Mouse (Mus musculus): ENCODE results near the gene Trpv4. TPM values are rescaled to one million over a fixed set of nuclear protein-coding genes. Genes with fewer than 3 reads are reported as not detected.

Trpv4 gene
- polyA plus RNA-seq, 1 experiment from 2014 or later, result 18.6 TPM

- peak overlapping the region; percentile 95 for H3K4me2 ChIP-seq (replicated peaks; ENCODE audit: low read depth, low read length)
- peaks cover 18% of the 10 kb centered on the region; the same call in 1 of the 2 replicates for H3K4me1 ChIP-seq (ENCODE audit: control insufficient read depth, insufficient read depth, low read length)
- H3K27ac ChIP-seq (ENCODE audit: low read depth, low read length), result no peak overlapping the region
- H3K9me3 ChIP-seq (ENCODE audit: control insufficient read depth, low read length), result no peaks in the 10 kb centered on the region
- H3K4me3 ChIP-seq (ENCODE audit: low read length), result peak overlapping the region; percentile 58
- peaks cover 27% of the 10 kb centered on the region for H3K27me3 ChIP-seq (ENCODE audit: control insufficient read depth, insufficient read depth, low read length)
- 27% methylated on average over 10 of the region's 10 CpGs for WGBS
- no peak for ATAC-seq (ENCODE audit: low FRiP score, low TSS enrichment)
- H3K36me3 ChIP-seq (ENCODE audit: control insufficient read depth, insufficient read depth, low read length), result no peaks in the 10 kb centered on the region
- H3K9ac ChIP-seq (ENCODE audit: low read depth, low read length), result peak overlapping the region; percentile 65
Observed at GRCm38 (mm10) chr5:114657426-114657825, 795 bp downstream of the Trpv4 start.

GRCm38 (mm10) chr5:114656305-114656704, 1.9 kb downstream of the Trpv4 start:
- no peaks in the 10 kb centered on the region for H3K9me3 ChIP-seq (ENCODE audit: control insufficient read depth, low read length)
- 0 out of 2 replicates have a peak overlapping the region, but pooled peaks have one; percentile 42 for H3K27ac ChIP-seq (ENCODE audit: low read depth, low read length)
- peak overlapping the region; percentile 19; the same call in 1 of the 2 replicates for H3K4me2 ChIP-seq (replicated peaks; ENCODE audit: low read depth, low read length)
- peaks cover 27% of the 10 kb centered on the region for H3K27me3 ChIP-seq (ENCODE audit: control insufficient read depth, insufficient read depth, low read length)
- peaks cover 18% of the 10 kb centered on the region; the same call in 1 of the 2 replicates for H3K4me1 ChIP-seq (ENCODE audit: control insufficient read depth, insufficient read depth, low read length)
- no peak for ATAC-seq (ENCODE audit: low FRiP score, low TSS enrichment)
- no peak overlapping the region for H3K4me3 ChIP-seq (ENCODE audit: low read length)
- no peak overlapping the region for H3K9ac ChIP-seq (ENCODE audit: low read depth, low read length)
- no peaks in the 10 kb centered on the region for H3K36me3 ChIP-seq (ENCODE audit: control insufficient read depth, insufficient read depth, low read length)
- 67% methylated on average over 7 of the region's 7 CpGs for WGBS

GRCm38 (mm10) chr5:114655721-114656120, 2.5 kb downstream of the Trpv4 start:
- Histone ChIP-seq H3K4me1 (ENCODE audit: control insufficient read depth, insufficient read depth, low read length) (peaks cover 24% of the 10 kb centered on the region), H3K27ac (ENCODE audit: low read depth, low read length) (no peak overlapping the region), H3K9me3 (ENCODE audit: control insufficient read depth, low read length) (no peaks in the 10 kb centered on the region), H3K4me2 (replicated peaks; ENCODE audit: low read depth, low read length) (no peak overlapping the region), H3K4me3 (ENCODE audit: low read length) (no peak overlapping the region), H3K36me3 (ENCODE audit: control insufficient read depth, insufficient read depth, low read length) (no peaks in the 10 kb centered on the region), H3K27me3 (ENCODE audit: control insufficient read depth, insufficient read depth, low read length) (peaks cover 27% of the 10 kb centered on the region), H3K9ac (ENCODE audit: low read depth, low read length) (no peak overlapping the region)
- 72% methylated on average over 5 of the region's 5 CpGs for WGBS
- ATAC-seq (ENCODE audit: low FRiP score, low TSS enrichment), result no peak

- no peak overlapping the region for H3K4me3 ChIP-seq (ENCODE audit: low read length)
- 65% methylated on average over 12 of the region's 15 CpGs for WGBS
- H3K9ac ChIP-seq (ENCODE audit: low read depth, low read length), result no peak overlapping the region
- no peak for ATAC-seq (ENCODE audit: low FRiP score, low TSS enrichment)
- H3K36me3 ChIP-seq (ENCODE audit: control insufficient read depth, insufficient read depth, low read length), result no peaks in the 10 kb centered on the region
- peaks cover 32% of the 10 kb centered on the region for H3K4me1 ChIP-seq (ENCODE audit: control insufficient read depth, insufficient read depth, low read length)
- no peaks in the 10 kb centered on the region for H3K9me3 ChIP-seq (ENCODE audit: control insufficient read depth, low read length)
- H3K4me2 ChIP-seq (replicated peaks; ENCODE audit: low read depth, low read length), result no peak overlapping the region
- H3K27me3 ChIP-seq (ENCODE audit: control insufficient read depth, insufficient read depth, low read length), result peaks cover 24% of the 10 kb centered on the region
- H3K27ac ChIP-seq (ENCODE audit: low read depth, low read length), result no peak overlapping the region
Observed at GRCm38 (mm10) chr5:114653656-114654437, 4.4 kb downstream of the Trpv4 start.

GRCm38 (mm10) chr5:114651449-114651848, 6.8 kb downstream of the Trpv4 start:
- H3K27me3 ChIP-seq (ENCODE audit: control insufficient read depth, insufficient read depth, low read length), result peaks cover 4% of the 10 kb centered on the region
- 12% methylated on average over 3 of the region's 3 CpGs for whole genome bisulfite sequencing
- peak overlapping the region; percentile 34; the same call in 1 of the 2 replicates for H3K9ac ChIP-seq (ENCODE audit: low read depth, low read length)
- H3K4me1 ChIP-seq (ENCODE audit: control insufficient read depth, insufficient read depth, low read length), result peaks cover 39% of the 10 kb centered on the region
- H3K27ac ChIP-seq (ENCODE audit: low read depth, low read length), result peak overlapping the region; percentile 45; the same call in 1 of the 2 replicates
- no peaks in the 10 kb centered on the region for H3K9me3 ChIP-seq (ENCODE audit: control insufficient read depth, low read length)
- peak overlapping the region; percentile 24; the same call in 1 of the 2 replicates for H3K4me2 ChIP-seq (replicated peaks; ENCODE audit: low read depth, low read length)
- H3K4me3 ChIP-seq (ENCODE audit: low read length), result no peak overlapping the region
- H3K36me3 ChIP-seq (ENCODE audit: control insufficient read depth, insufficient read depth, low read length), result no peaks in the 10 kb centered on the region
- ATAC-seq (ENCODE audit: low FRiP score, low TSS enrichment), result no peak

- H3K4me3 ChIP-seq (ENCODE audit: low read length), result no peak overlapping the region
- peak overlapping the region; percentile 45; the same call in 1 of the 2 replicates for H3K27ac ChIP-seq (ENCODE audit: low read depth, low read length)
- H3K27me3 ChIP-seq (ENCODE audit: control insufficient read depth, insufficient read depth, low read length), result no peaks in the 10 kb centered on the region
- H3K9ac ChIP-seq (ENCODE audit: low read depth, low read length), result peak overlapping the region; percentile 34; the same call in 1 of the 2 replicates
- WGBS, result 26% methylated on average over 14 of the region's 14 CpGs
- H3K36me3 ChIP-seq (ENCODE audit: control insufficient read depth, insufficient read depth, low read length), result no peaks in the 10 kb centered on the region
- H3K9me3 ChIP-seq (ENCODE audit: control insufficient read depth, low read length), result no peaks in the 10 kb centered on the region
- ATAC-seq (ENCODE audit: low FRiP score, low TSS enrichment), result no peak
- H3K4me2 ChIP-seq (replicated peaks; ENCODE audit: low read depth, low read length), result peak overlapping the region; percentile 24; the same call in 1 of the 2 replicates
- H3K4me1 ChIP-seq (ENCODE audit: control insufficient read depth, insufficient read depth, low read length), result peaks cover 35% of the 10 kb centered on the region
Observed at GRCm38 (mm10) chr5:114651002-114651401, 7.2 kb downstream of the Trpv4 start.

GRCm38 (mm10) chr5:114648728-114649311, 9.4 kb downstream of the Trpv4 start:
- Histone ChIP-seq H3K36me3 (ENCODE audit: control insufficient read depth, insufficient read depth, low read length) (no peaks in the 10 kb centered on the region), H3K27me3 (ENCODE audit: control insufficient read depth, insufficient read depth, low read length) (no peaks in the 10 kb centered on the region), H3K4me2 (replicated peaks; ENCODE audit: low read depth, low read length) (no peak overlapping the region), H3K27ac (ENCODE audit: low read depth, low read length) (no peak overlapping the region), H3K9me3 (ENCODE audit: control insufficient read depth, low read length) (no peaks in the 10 kb centered on the region), H3K9ac (ENCODE audit: low read depth, low read length) (no peak overlapping the region), H3K4me1 (ENCODE audit: control insufficient read depth, insufficient read depth, low read length) (peaks cover 35% of the 10 kb centered on the region), H3K4me3 (ENCODE audit: low read length) (no peak overlapping the region)
- 63% methylated on average over 11 of the region's 11 CpGs for WGBS
- ATAC-seq (ENCODE audit: low FRiP score, low TSS enrichment), result no peak

GRCm38 (mm10) chr5:114647211-114647974, 10.8 kb downstream of the Trpv4 start:
- peaks cover 28% of the 10 kb centered on the region for H3K4me1 ChIP-seq (ENCODE audit: control insufficient read depth, insufficient read depth, low read length)
- 3% methylated on average over 27 of the region's 27 CpGs for WGBS
- H3K4me3 ChIP-seq (ENCODE audit: low read length), result peak overlapping the region; percentile 27
- no peaks in the 10 kb centered on the region for H3K9me3 ChIP-seq (ENCODE audit: control insufficient read depth, low read length)
- no peak overlapping the region for H3K27ac ChIP-seq (ENCODE audit: low read depth, low read length)
- no peaks in the 10 kb centered on the region for H3K36me3 ChIP-seq (ENCODE audit: control insufficient read depth, insufficient read depth, low read length)
- ATAC-seq (ENCODE audit: low FRiP score, low TSS enrichment), result peak; percentile 63
- H3K27me3 ChIP-seq (ENCODE audit: control insufficient read depth, insufficient read depth, low read length), result no peaks in the 10 kb centered on the region
- H3K9ac ChIP-seq (ENCODE audit: low read depth, low read length), result peak overlapping the region; percentile 35
- H3K4me2 ChIP-seq (replicated peaks; ENCODE audit: low read depth, low read length), result peak overlapping the region; percentile 51

All from kidney, embryonic 14.5 days (tissue).